Comparison of ENCODE assay signal across 25 mouse cellular contexts in the genomic region with DNA sequence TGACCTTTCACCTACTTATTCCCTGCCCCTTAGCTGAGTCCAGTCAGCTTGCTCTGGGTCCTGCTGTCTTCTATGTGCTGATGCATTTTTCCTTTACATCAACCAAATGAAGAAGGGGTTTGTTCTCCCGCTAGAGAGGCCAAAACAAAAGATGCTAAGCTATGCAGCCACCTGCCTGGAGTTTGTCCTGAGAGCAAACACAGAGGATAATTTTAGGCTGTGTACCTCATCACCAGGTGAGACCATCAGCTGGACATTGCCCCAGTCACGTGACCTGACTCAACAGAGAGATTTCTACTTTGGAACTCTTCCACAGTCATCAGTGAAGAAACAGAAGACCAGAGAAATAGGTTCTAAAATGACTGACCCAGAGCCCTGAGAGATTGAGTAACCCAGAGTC.
DNase-seq lines count a peak whose midpoint lies in the region; ATAC-seq lines count a peak whose summit lies in the region.
"Had no signal": no experiment of that assay in that cellular context is flagged by ENCODE, and none has a peak within 500 bp of the region (broad histone marks: within the 10 kb centered on the region; RNA-seq: fewer than 3 reads in every experiment).

No protein-coding gene starts in this region.

- no peak overlapping the region for H3K4me3 ChIP-seq in liver, embryonic 11.5 days (ENCODE audit: low read depth, low read length)
- H3K4me3 ChIP-seq: embryonic facial prominence, embryonic 12.5 days; hindbrain, embryonic 15.5 days; limb, embryonic 10.5 days; limb, embryonic 15.5 days; lung, embryonic 15.5 days; midbrain, embryonic 10.5 days had no signal

- no peak overlapping the region for H3K9ac ChIP-seq in liver, embryonic 11.5 days (ENCODE audit: low read depth, low read length)
- H3K9ac ChIP-seq: embryonic facial prominence, embryonic 12.5 days; hindbrain, embryonic 15.5 days; limb, embryonic 15.5 days; lung, embryonic 15.5 days had no signal

- no peaks in the 10 kb centered on the region for H3K4me1 ChIP-seq in liver, embryonic 11.5 days (replicated peaks; ENCODE audit: control insufficient read depth, insufficient read depth, low read length)

- WGBS in liver, embryonic 11.5 days: 73% methylated on average over 2 of the region's 2 CpGs

- no peaks in the 10 kb centered on the region for H3K36me3 ChIP-seq in liver, embryonic 11.5 days (ENCODE audit: control insufficient read depth, insufficient read depth, low read length)
- H3K36me3 ChIP-seq: embryonic facial prominence, embryonic 12.5 days; hindbrain, embryonic 15.5 days; limb, embryonic 10.5 days; limb, embryonic 15.5 days; lung, embryonic 15.5 days; midbrain, embryonic 10.5 days had no signal

- ATAC-seq in liver, embryonic 11.5 days (replicated peaks; ENCODE audit: low FRiP score): no peak
- ATAC-seq: forebrain, embryonic 14.5 days; inflammation-experienced regulatory T-cells, adult 6 months; midbrain, embryonic 16.5 days; Patski had no signal

- H3K27ac ChIP-seq in liver, embryonic 11.5 days (ENCODE audit: low read depth, low read length): no peak overlapping the region
- H3K27ac ChIP-seq: embryonic facial prominence, embryonic 12.5 days; hindbrain, embryonic 15.5 days; limb, embryonic 10.5 days; limb, embryonic 15.5 days; lung, embryonic 15.5 days; midbrain, embryonic 10.5 days had no signal

- H3K27me3 ChIP-seq in liver, embryonic 11.5 days (replicated peaks; ENCODE audit: control insufficient read depth, insufficient read depth, low read length): no peaks in the 10 kb centered on the region
- H3K27me3 ChIP-seq: embryonic facial prominence, embryonic 12.5 days; hindbrain, embryonic 15.5 days; limb, embryonic 15.5 days; lung, embryonic 15.5 days; Patski had no signal

- H3K4me2 ChIP-seq in liver, embryonic 11.5 days: no peak overlapping the region
- H3K4me2 ChIP-seq: embryonic facial prominence, embryonic 12.5 days; hindbrain, embryonic 15.5 days; limb, embryonic 15.5 days; lung, embryonic 15.5 days had no signal

- intact Hi-C loops in heart, postnatal 25 days (cut with DNase I): no loop called here

- H3K9me3 ChIP-seq in liver, embryonic 11.5 days (ENCODE audit: control insufficient read depth, low read length): no peaks in the 10 kb centered on the region
- H3K9me3 ChIP-seq: embryonic facial prominence, embryonic 12.5 days; hindbrain, embryonic 15.5 days; limb, embryonic 10.5 days; limb, embryonic 15.5 days; lung, embryonic 15.5 days; midbrain, embryonic 10.5 days had no signal

- peak; percentile 35 for DNase-seq in heart, adult 11 months
- DNase-seq in heart, postnatal 25 days (ENCODE audit: low spot score): no peak
- DNase-seq in kidney, postnatal 25 days: peak; percentile 28 to 37
- no peak for DNase-seq in kidney, adult 18-20 months
- peak; percentile 17 for DNase-seq in liver, embryonic 11.5 days (ENCODE audit: low spot score)
- peak; percentile 69 for DNase-seq in yolk sac, embryonic 10.5 days (ENCODE audit: low spot score)
- DNase-seq in cerebellum, postnatal 10 days: no peak
- DNase-seq: adrenal gland, postnatal 10 days; cerebellum, adult 11 months; cerebellum, adult 9-10 months; embryo, embryonic 11 days; kidney, adult 11 months; kidney, postnatal 4 days; thymus, adult 2 months; thymus, postnatal 36 days had no signal

Comparison
In these comparisons a context has a peak if more than half of its experiments do, and no peak if none do; other contexts are left out.
1. DNase-seq: peak in heart, adult 11 months (single experiment), kidney, postnatal 25 days (2 of 2), liver, embryonic 11.5 days (single experiment) and yolk sac, embryonic 10.5 days (single experiment); none in heart, postnatal 25 days (single experiment), kidney, adult 18-20 months (single experiment) and cerebellum, postnatal 10 days (0 of 2).